Comparison of ENCODE assay signal across 9 mouse cellular contexts in the genomic region with DNA sequence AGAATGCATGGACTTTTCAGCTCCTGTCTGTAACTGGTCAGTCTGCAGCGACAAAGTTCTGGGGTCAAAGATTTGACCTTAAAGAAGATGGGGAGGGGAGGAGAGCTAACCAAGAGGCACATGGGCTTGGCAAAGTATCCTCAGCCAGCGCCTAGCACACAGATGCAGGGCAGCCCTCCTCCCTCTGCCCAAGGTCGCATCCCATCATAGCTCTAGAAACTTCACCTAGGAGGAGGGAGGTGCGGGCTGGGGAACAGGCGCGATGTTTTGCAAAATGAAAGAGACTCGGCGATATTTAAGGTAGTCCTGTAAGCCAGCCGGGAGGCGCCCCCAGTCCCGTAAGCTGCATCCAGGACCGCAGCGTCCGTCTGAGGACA. TPM values are rescaled to one million over a fixed set of nuclear protein-coding genes. Genes with fewer than 3 reads are reported as not detected.
DNase-seq lines count a peak whose midpoint lies in the region; ATAC-seq lines count a peak whose summit lies in the region.
"Had no signal": no experiment of that assay in that cellular context is flagged by ENCODE, and none has a peak within 500 bp of the region (broad histone marks: within the 10 kb centered on the region; RNA-seq: fewer than 3 reads in every experiment).

No protein-coding gene starts in this region.

- peak overlapping the region; percentile 70 for H3K4me3 ChIP-seq in kidney, embryonic 15.5 days (replicated peaks)
- peak overlapping the region; percentile 81 for H3K4me3 ChIP-seq in hindbrain, embryonic 10.5 days
- peak overlapping the region; percentile 74 for H3K4me3 ChIP-seq in midbrain, embryonic 13.5 days (replicated peaks)

- no peak for DNase-seq in kidney, postnatal 10 days
- peak; percentile 25 for DNase-seq in embryo, embryonic 10 days (ENCODE audit: low spot score)
- no peak for DNase-seq in hindbrain, embryonic 10.5 days (ENCODE audit: low spot score)
- no peak for DNase-seq in cerebellum, adult 9-11 months
- DNase-seq in right cerebral cortex, postnatal 36 days (ENCODE audit: low spot score in 2 of 2) = no peak

- H3K4me2 ChIP-seq in kidney, embryonic 15.5 days = peak overlapping the region; percentile 88
- H3K4me2 ChIP-seq in midbrain, embryonic 13.5 days (replicated peaks) = peak overlapping the region; percentile 99

- H3K27me3 ChIP-seq in kidney, embryonic 15.5 days = peaks cover 18% of the 10 kb centered on the region
- peaks cover 76% of the 10 kb centered on the region for H3K27me3 ChIP-seq in hindbrain, embryonic 10.5 days (ENCODE audit: insufficient read depth, poor library complexity, severe bottlenecking)
- peaks cover 60% of the 10 kb centered on the region for H3K27me3 ChIP-seq in midbrain, embryonic 13.5 days

- peak overlapping the region; percentile 68 for H3K9ac ChIP-seq in kidney, embryonic 15.5 days
- H3K9ac ChIP-seq in midbrain, embryonic 13.5 days (replicated peaks) = peak overlapping the region; percentile 81

- 2% methylated on average over 14 of the region's 14 CpGs for WGBS in kidney, embryonic 15.5 days
- WGBS in hindbrain, embryonic 10.5 days = under 1% methylated on average over 14 of the region's 14 CpGs
- 1% methylated on average over 14 of the region's 14 CpGs for WGBS in midbrain, embryonic 13.5 days

- 0 out of 2 replicates have a peak overlapping the region, but pooled peaks have one; percentile 75 for H3K27ac ChIP-seq in kidney, embryonic 15.5 days
- H3K27ac ChIP-seq in hindbrain, embryonic 10.5 days = peak overlapping the region; percentile 85
- no peak overlapping the region for H3K27ac ChIP-seq in midbrain, embryonic 13.5 days

- no peaks in the 10 kb centered on the region for H3K36me3 ChIP-seq in kidney, embryonic 15.5 days
- no peaks in the 10 kb centered on the region for H3K36me3 ChIP-seq in hindbrain, embryonic 10.5 days
- H3K36me3 ChIP-seq in midbrain, embryonic 13.5 days = no peaks in the 10 kb centered on the region

- H3K9me3 ChIP-seq in kidney, embryonic 15.5 days (replicated peaks) = no peaks in the 10 kb centered on the region
- no peaks in the 10 kb centered on the region for H3K9me3 ChIP-seq in hindbrain, embryonic 10.5 days
- no peaks in the 10 kb centered on the region for H3K9me3 ChIP-seq in midbrain, embryonic 13.5 days

- H3K4me1 ChIP-seq in kidney, embryonic 15.5 days = peaks cover 43% of the 10 kb centered on the region
- peaks cover 33% of the 10 kb centered on the region for H3K4me1 ChIP-seq in hindbrain, embryonic 10.5 days (replicated peaks)
- H3K4me1 ChIP-seq in midbrain, embryonic 13.5 days (replicated peaks) = peaks cover 15% of the 10 kb centered on the region

- peak; percentile 34; the same call in 1 of the 2 replicates for ATAC-seq in kidney, embryonic 15.5 days (replicated peaks; ENCODE audit: low FRiP score)
- peak; percentile 13 for ATAC-seq in midbrain, embryonic 13.5 days
- ATAC-seq in monocyte, adult 5-6 weeks (replicated peaks; ENCODE audit: insufficient number of reproducible peaks, low FRiP score, low TSS enrichment, poor library complexity, severe bottlenecking) = no peak

RNA-seq across cellular contexts. Expression of gene Kank4, which starts 0.5 kb away (rescaled TPM):
- 2.0 and 2.1 TPM in 2 replicates for polyA plus RNA-seq in kidney, embryonic 15.5 days (2015; fragmentation: Nextera tagmentation; extraction: Ambion mirVana)
- 0.90 and 1.1 TPM in 2 replicates for polyA plus RNA-seq in hindbrain, embryonic 10.5 days (2016; fragmentation: Nextera tagmentation; extraction: Ambion mirVana)
- polyA plus RNA-seq in midbrain, embryonic 13.5 days (2015; fragmentation: Nextera tagmentation; extraction: Ambion mirVana) = 0.19 TPM in 2 replicates
- total RNA-seq in monocyte, adult 5-6 weeks (2017) = not detected in 3 replicates

RNA-seq across cellular contexts. Expression of gene I0C0044D17Rik, which starts 6.8 kb away (rescaled TPM):
- not detected in 2 replicates for polyA plus RNA-seq in kidney, embryonic 15.5 days (2015; fragmentation: Nextera tagmentation; extraction: Ambion mirVana)
- not detected in 2 replicates for polyA plus RNA-seq in hindbrain, embryonic 10.5 days (2016; fragmentation: Nextera tagmentation; extraction: Ambion mirVana)
- not detected in 2 replicates for polyA plus RNA-seq in midbrain, embryonic 13.5 days (2015; fragmentation: Nextera tagmentation; extraction: Ambion mirVana)
- total RNA-seq in monocyte, adult 5-6 weeks (2017) = not detected in 3 replicates
- polyA plus RNA-seq: large intestine, adult 2 months had no signal
